Mouse (Mus musculus) limb, embryonic 11.5 days (tissue): Measurements from ENCODE around the gene Il17re. TPM values are rescaled to one million over a fixed set of nuclear protein-coding genes. Genes with fewer than 3 reads are reported as not detected.
A peak's percentile ranks its signal among the peaks of the same experiment; 100 is the strongest.

Experiments
- ATAC-seq: fragments of 200-750 bp; cut with Nextera tagmentation; 2 replicates; pipeline ENCODE4 v1.8.0; 2017; ENCODE audit warnings: low read depth; ENCODE audit not compliant: insufficient number of reproducible peaks, low FRiP score, low TSS enrichment
- DNase-seq: peaks from one replicate; pipeline ENCODE4 v3.0.0-alpha.2; 2015; ENCODE audit warnings: low spot score
- H3K27ac ChIP-seq: fragments of 300-500 bp; sonication (generic); replicated peaks from 2 replicates; pipeline ENCODE4 v1.5.1; 2014; ENCODE audit warnings: low read depth, mild to moderate bottlenecking, low read length
- H3K27me3 ChIP-seq: fragments of 300-500 bp; sonication (generic); 2 replicates; pipeline ENCODE4 v1.6.1; 2014; ENCODE audit warnings: mild to moderate bottlenecking, low read length, mixed read lengths; ENCODE audit not compliant: control insufficient read depth, insufficient read depth
- H3K36me3 ChIP-seq: fragments of 300-500 bp; sonication (generic); 2 replicates; pipeline ENCODE4 v1.6.1; 2014; ENCODE audit warnings: mild to moderate bottlenecking, low read length, moderate library complexity, mixed read lengths; ENCODE audit not compliant: control insufficient read depth, insufficient read depth
- H3K4me1 ChIP-seq: fragments of 300-500 bp; sonication (generic); 2 replicates; pipeline ENCODE4 v1.6.1; 2014; ENCODE audit warnings: low read length, mixed read lengths; ENCODE audit not compliant: control insufficient read depth, insufficient read depth
- H3K4me2 ChIP-seq: fragments of 300-500 bp; sonication (generic); 2 replicates; pipeline ENCODE4 v1.6.1; 2014; ENCODE audit warnings: low read depth, mild to moderate bottlenecking, moderate library complexity; ENCODE audit not compliant: severe bottlenecking
- H3K4me3 ChIP-seq: fragments of 300-500 bp; sonication (generic); 2 replicates; pipeline ENCODE4 v1.5.1; 2014; ENCODE audit warnings: low read depth, low read length
- H3K9ac ChIP-seq: fragments of 300-500 bp; sonication (generic); 2 replicates; pipeline ENCODE4 v1.6.1; 2014; ENCODE audit warnings: mild to moderate bottlenecking, low read length
- H3K9me3 ChIP-seq: fragments of 300-500 bp; sonication (generic); 2 replicates; pipeline ENCODE4 v1.6.1; 2016; ENCODE audit warnings: low read length; ENCODE audit not compliant: control insufficient read depth
- WGBS: fragments of 180-500 bp; shearing (Covaris S2); extraction: QIAGEN DNeasy Blood & Tissue Kit; methylation state at CpG from one replicate; pipeline ENCODE4 v1.1.7; 2014; 5-methylcytosine and 5-hydroxymethylcytosine counted together
- polyA plus RNA-seq: library from polyadenylated mRNA; unstranded; fragments of >200 nt; fragmentation: Nextera tagmentation; extraction: Ambion mirVana; gene quantifications from 2 replicates; pipeline ENCODE4 v1.2.1, GENCODE M21; 2014

Il17re gene
- polyA plus RNA-seq, 1 experiment from 2014 or later = 1.5 TPM

DNA sequence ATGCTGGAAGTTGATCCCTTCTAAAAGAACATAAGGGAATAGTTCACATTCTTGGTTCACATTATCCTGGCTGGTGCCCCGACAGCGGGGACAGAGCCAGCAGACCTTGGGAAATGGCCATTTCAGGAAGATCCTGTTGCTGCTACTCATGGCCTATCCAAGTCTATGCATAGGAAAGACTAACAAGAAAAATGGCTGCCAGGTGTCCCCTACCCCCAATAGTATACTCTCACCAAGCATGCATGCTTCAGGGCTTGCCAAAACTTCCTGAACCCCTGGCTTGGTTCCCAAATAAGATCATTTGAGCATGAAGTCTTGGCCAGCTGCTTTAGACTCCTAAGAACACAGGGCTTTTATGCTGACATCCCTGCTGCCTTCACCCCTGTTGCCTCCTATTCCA lies 6.4 kb upstream of the Il17re start:
- no peaks in the 10 kb centered on the region for H3K9me3 ChIP-seq
- 81% methylated on average over 2 of the region's 2 CpGs for WGBS
- no peak overlapping the region for H3K27ac ChIP-seq
- ATAC-seq (no peak), DNase-seq (no peak)
- H3K36me3 ChIP-seq = peaks cover 16% of the 10 kb centered on the region
- H3K4me3 ChIP-seq = no peak overlapping the region
- H3K9ac ChIP-seq = no peak overlapping the region
- no peaks in the 10 kb centered on the region for H3K27me3 ChIP-seq
- no peak overlapping the region for H3K4me2 ChIP-seq
- no peaks in the 10 kb centered on the region for H3K4me1 ChIP-seq

DNA sequence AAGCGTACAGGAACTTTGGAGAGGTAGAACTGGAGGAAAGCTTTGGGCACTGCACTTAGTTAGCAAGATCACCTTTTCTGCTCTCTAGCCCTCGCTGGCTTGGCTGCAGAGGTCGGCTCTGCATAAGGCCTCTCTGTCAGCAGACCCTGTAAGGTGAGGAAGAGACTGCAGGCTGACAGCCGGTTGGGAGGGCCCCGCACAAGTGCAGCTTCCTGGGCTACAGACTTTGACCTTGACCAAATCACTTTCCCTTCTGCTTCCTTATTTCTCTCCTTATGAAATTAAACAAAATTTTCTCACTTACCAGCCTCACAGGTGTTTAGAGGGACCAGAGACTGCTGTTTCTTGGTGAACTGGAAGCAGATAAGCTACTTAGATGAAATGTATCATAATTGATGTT lies 3.3 kb upstream of the Il17re start:
- Histone ChIP-seq H3K9me3 (no peaks in the 10 kb centered on the region), H3K4me1 (no peaks in the 10 kb centered on the region), H3K27ac (no peak overlapping the region), H3K36me3 (no peaks in the 10 kb centered on the region), H3K4me3 (no peak overlapping the region), H3K4me2 (no peak overlapping the region), H3K27me3 (no peaks in the 10 kb centered on the region), H3K9ac (no peak overlapping the region)
- DNase-seq = no peak
- no peak for ATAC-seq
- WGBS = 62% methylated on average over 5 of the region's 5 CpGs

DNA sequence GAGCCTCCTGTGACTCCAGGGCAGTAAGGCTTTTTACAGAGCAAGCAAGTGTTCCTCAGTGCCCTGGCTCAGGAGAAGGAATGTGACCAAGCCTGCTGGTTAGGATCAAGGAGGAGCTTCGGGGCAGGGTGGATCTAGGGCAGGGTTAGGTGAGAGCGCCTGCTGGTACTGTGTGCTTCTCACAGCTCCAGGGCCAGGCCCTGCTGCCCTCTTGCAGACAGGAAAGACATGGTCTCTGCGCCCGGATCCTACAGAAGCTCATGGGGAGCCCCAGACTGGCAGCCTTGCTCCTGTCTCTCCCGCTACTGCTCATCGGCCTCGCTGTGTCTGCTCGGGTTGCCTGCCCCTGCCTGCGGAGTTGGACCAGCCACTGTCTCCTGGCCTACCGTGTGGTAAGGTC lies 351 bp downstream of the Il17re start:
- Histone ChIP-seq H3K9me3 (no peaks in the 10 kb centered on the region), H3K4me1 (no peaks in the 10 kb centered on the region), H3K27me3 (no peaks in the 10 kb centered on the region), H3K4me3 (no peak overlapping the region), H3K27ac (no peak overlapping the region), H3K9ac (no peak overlapping the region), H3K36me3 (no peaks in the 10 kb centered on the region), H3K4me2 (no peak overlapping the region)
- ATAC-seq (no peak), DNase-seq (no peak)
- 53% methylated on average over 10 of the region's 10 CpGs for WGBS

DNA sequence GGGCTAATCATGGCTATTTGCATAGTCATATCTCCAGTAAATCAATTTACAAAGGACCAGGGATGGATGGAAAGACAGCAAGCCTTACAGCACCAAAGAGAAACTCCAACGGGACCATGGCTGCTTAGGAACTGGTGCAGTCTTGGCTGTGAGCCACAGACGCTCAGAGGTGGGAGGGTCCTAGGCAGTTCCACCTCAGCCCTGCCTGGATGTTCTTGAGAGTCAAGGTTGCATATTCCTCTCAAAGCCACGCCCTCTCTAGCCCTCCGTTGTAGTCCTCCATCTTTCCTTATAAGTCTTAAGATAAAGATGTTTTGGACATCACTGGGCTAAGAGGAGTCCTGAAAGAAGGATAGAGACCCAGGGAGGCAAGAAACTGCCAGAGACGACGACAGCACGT lies 5.8 kb downstream of the Il17re start:
- H3K4me2 ChIP-seq = no peak overlapping the region
- no peaks in the 10 kb centered on the region for H3K4me1 ChIP-seq
- H3K4me3 ChIP-seq = no peak overlapping the region
- H3K9ac ChIP-seq = no peak overlapping the region
- DNase-seq (no peak), ATAC-seq (no peak)
- no peaks in the 10 kb centered on the region for H3K9me3 ChIP-seq
- WGBS = 72% methylated on average over 7 of the region's 7 CpGs
- no peaks in the 10 kb centered on the region for H3K36me3 ChIP-seq
- H3K27ac ChIP-seq = no peak overlapping the region
- H3K27me3 ChIP-seq = 0 out of 2 replicates have a peak, but pooled peaks cover 3% of the 10 kb centered on the region

DNA sequence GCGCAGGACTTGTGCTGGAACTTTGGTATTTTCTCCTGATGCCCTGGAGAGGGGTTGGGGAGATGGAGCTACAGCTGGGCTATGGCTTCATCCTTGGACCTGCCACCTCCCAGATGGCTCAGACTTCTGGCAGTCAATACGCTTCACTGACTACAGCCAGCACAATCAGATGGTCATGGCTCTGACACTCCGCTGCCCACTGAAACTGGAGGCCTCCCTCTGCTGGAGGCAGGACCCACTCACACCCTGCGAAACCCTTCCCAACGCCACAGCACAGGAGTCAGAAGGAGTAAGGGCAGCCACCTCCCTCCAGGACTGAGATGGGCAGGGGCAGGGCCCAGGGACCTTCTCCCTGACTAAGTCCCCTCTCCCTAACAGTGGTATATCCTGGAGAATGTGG lies 7.3 kb downstream of the Il17re start:
- Histone ChIP-seq H3K27ac (no peak overlapping the region), H3K9me3 (no peaks in the 10 kb centered on the region), H3K36me3 (no peaks in the 10 kb centered on the region), H3K4me2 (no peak overlapping the region), H3K4me3 (no peak overlapping the region), H3K4me1 (0 out of 2 replicates have a peak, but pooled peaks cover 4% of the 10 kb centered on the region), H3K9ac (no peak overlapping the region), H3K27me3 (peaks cover 15% of the 10 kb centered on the region)
- no peak for DNase-seq
- WGBS = 63% methylated on average over 5 of the region's 5 CpGs
- 0 out of 2 replicates have a peak, but pooled peaks have one; percentile 4 for ATAC-seq

DNA sequence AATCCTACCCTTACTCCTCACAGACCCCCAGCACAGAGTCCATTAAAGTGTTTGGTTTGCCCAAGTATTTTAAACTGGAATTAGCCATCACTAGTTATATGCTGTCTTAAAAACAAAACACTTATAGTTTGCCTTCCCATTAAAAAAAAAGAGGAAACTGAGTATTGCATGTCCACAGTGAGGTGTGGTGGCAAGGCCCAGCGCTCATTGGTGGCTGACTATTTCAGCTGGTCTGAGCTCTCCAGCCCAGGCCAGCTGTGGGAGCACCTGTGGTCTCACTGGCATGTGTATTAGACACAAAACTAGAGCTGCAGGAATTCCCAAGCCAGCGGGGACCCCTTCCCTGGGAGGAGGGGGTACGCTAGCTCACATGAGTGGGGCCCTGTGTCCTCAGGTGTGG lies 10.2 kb downstream of the Il17re start:
- Histone ChIP-seq H3K9me3 (no peaks in the 10 kb centered on the region), H3K9ac (no peak overlapping the region), H3K4me3 (no peak overlapping the region), H3K27me3 (peaks cover 17% of the 10 kb centered on the region), H3K4me2 (no peak overlapping the region; the same call in 1 of the 2 replicates), H3K4me1 (peaks cover 9% of the 10 kb centered on the region; the same call in 1 of the 2 replicates), H3K36me3 (no peaks in the 10 kb centered on the region), H3K27ac (no peak overlapping the region)
- no peak for DNase-seq
- WGBS = 60% methylated on average over 3 of the region's 3 CpGs
- no peak for ATAC-seq

DNA sequence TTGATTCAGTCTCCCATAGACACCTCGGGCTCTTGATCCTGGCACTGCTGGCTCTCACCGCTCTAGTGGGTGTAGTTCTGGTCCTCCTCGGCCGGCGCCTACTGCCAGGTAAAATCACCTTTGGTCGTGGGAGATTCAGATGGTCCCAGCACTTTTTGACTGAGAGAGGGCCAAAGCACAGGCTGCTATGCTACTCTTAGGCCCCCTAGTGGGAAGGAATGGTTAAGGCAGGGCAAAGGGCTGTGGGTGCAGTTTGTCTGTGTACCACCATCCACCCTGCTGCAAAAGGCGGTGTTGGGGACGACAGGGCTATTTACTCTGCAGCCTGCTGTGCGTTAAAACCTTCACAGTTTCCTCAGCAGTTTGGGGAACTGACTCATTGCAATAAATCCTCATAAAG lies 10.7 kb downstream of the Il17re start:
- WGBS = 4% methylated on average over 9 of the region's 9 CpGs
- H3K27ac ChIP-seq = no peak overlapping the region
- ATAC-seq (no peak; the same call in 1 of the 2 replicates), DNase-seq (peak; percentile 79)
- peak overlapping the region; percentile 28 for H3K4me3 ChIP-seq
- no peaks in the 10 kb centered on the region for H3K36me3 ChIP-seq
- H3K9ac ChIP-seq = peak overlapping the region; percentile 9; the same call in 1 of the 2 replicates
- no peaks in the 10 kb centered on the region for H3K9me3 ChIP-seq
- peaks cover 9% of the 10 kb centered on the region; the same call in 1 of the 2 replicates for H3K4me1 ChIP-seq
- peaks cover 17% of the 10 kb centered on the region for H3K27me3 ChIP-seq
- H3K4me2 ChIP-seq = peak overlapping the region; percentile 55

DNA sequence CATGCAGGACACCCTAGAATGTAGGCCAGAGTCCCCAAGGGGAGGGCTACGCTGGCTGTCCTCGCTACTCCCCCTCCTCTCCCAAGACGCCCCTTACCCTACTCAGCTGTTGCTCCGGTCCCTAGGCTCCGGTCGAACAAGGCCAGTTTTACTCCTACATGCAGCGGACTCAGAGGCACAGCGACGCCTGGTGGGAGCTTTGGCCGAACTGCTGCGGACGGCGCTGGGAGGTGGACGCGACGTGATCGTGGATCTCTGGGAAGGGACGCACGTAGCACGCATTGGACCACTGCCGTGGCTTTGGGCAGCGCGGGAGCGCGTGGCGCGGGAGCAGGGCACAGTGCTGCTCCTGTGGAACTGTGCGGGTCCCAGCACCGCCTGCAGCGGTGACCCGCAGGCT lies 11.1 kb downstream of the Il17re start:
- Histone ChIP-seq H3K36me3 (no peaks in the 10 kb centered on the region), H3K27me3 (peaks cover 17% of the 10 kb centered on the region), H3K9ac (peak overlapping the region; percentile 55; the same call in 1 of the 2 replicates), H3K4me2 (peak overlapping the region; percentile 55), H3K4me3 (peak overlapping the region; percentile 28), H3K27ac (no peak overlapping the region), H3K4me1 (peaks cover 9% of the 10 kb centered on the region; the same call in 1 of the 2 replicates), H3K9me3 (no peaks in the 10 kb centered on the region)
- 1% methylated on average over 31 of the region's 31 CpGs for WGBS
- peak; percentile 89 for DNase-seq
- peak; percentile 45; the same call in 1 of the 2 replicates for ATAC-seq
